Mouse (Mus musculus) thymus, adult 2 months (tissue): ENCODE data around the gene Cemip2.

Source experiments
- CTCF ChIP-seq: fragments of 200-500 bp; IDR thresholded peaks from 2 replicates; pipeline ENCODE4 v1.5.1; 2012; ENCODE audit warnings: mild to moderate bottlenecking, control low read depth, low read length, moderate library complexity, borderline replicate concordance; ENCODE audit not compliant: control insufficient read depth, poor library complexity, insufficient read depth; ENCODE audit errors: extremely low read depth
- POLR2A ChIP-seq: fragments of 200-500 bp; IDR thresholded peaks from 2 replicates; pipeline ENCODE4 v1.6.1; 2012; ENCODE audit warnings: mild to moderate bottlenecking, low read length, control low read depth, moderate library complexity; ENCODE audit not compliant: control insufficient read depth, poor library complexity, insufficient read depth; ENCODE audit errors: extremely low read depth

DNA sequence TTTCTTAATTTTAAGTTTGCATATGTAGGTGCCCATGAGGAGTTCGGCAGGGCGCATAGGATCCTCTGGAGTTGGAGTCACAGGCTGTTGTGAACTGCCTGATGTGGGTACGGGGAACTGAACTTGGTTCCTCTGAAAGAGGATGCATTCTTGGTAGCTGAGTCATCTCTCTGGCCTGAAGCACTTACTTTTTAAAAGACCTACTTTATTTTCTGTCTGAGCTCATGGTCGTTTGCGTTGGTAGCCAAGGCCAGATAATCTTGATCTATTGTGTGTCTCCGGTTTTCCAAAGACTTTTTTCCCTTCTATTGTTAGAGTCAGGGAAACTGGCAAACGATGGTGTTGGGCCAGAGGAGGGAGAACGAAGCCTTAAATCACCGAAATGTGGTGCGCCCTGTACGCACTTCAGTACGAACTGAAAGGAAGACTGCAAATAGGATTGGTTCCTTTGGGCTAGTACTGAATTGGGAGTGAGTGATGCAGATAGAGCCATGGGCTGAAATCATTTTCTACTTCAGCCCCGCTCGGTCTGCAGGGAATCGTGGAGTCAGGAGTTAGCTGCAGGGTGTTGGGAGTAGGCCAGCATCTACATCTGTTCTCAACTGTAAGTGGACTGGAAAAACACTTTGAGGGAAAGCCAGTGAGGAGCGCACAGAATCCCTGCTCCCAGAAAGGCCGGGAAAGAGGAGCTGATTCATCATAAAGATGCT, 40.1 kb upstream of the Cemip2 start:
- no peak for TF ChIP-seq CTCF
- TF ChIP-seq POLR2A = no peak
